Mouse (Mus musculus) heart, embryonic 14.5 days (tissue): Measurements from ENCODE around the gene Doc2a. TPM values are rescaled to one million over a fixed set of nuclear protein-coding genes. Genes with fewer than 3 reads are reported as not detected.

Experiments used
- ATAC-seq: fragments of 200-750 bp; cut with Nextera tagmentation; 2 replicates; pipeline ENCODE4 v1.8.0; 2017; ENCODE audit warnings: low read depth, moderate TSS enrichment; ENCODE audit not compliant: insufficient number of reproducible peaks, insufficient read depth, low FRiP score
- H3K27ac ChIP-seq, 2 experiments: fragments of 200-500 bp in 1 of 2; fragments of 300-500 bp in 1 of 2; sonication (generic) in 1 of 2; replicated peaks in 1 of 2; 2 replicates each; pipeline ENCODE4 v1.5.1; 2012 to 2014; ENCODE audit warnings: low read depth in 2 of 2, low read length in 2 of 2, control low read depth in 1 of 2, mild to moderate bottlenecking in 1 of 2, mixed read lengths in 1 of 2; ENCODE audit not compliant: control insufficient read depth in 1 of 2, insufficient read depth in 1 of 2
- H3K27me3 ChIP-seq: fragments of 300-500 bp; sonication (generic); 2 replicates; pipeline ENCODE4 v1.6.1; 2014; ENCODE audit warnings: mild to moderate bottlenecking, low read length, control low read depth; ENCODE audit not compliant: control insufficient read depth, insufficient read depth
- H3K36me3 ChIP-seq: fragments of 300-500 bp; sonication (generic); 2 replicates; pipeline ENCODE4 v1.6.1; 2014; ENCODE audit warnings: mild to moderate bottlenecking, control low read depth, low read length, mixed read lengths; ENCODE audit not compliant: control insufficient read depth, insufficient read depth
- H3K4me1 ChIP-seq, 2 experiments: fragments of 200-500 bp in 1 of 2; fragments of 300-500 bp in 1 of 2; sonication (generic) in 1 of 2; 2 replicates each; pipeline ENCODE4 v1.6.1; 2012 to 2014; ENCODE audit warnings: low read length in 2 of 2, control low read depth in 1 of 2, mixed read lengths in 1 of 2; ENCODE audit not compliant: control insufficient read depth in 2 of 2, insufficient read depth in 2 of 2
- H3K4me2 ChIP-seq: fragments of 300-500 bp; sonication (generic); 2 replicates; pipeline ENCODE4 v1.6.1; 2014; ENCODE audit warnings: mild to moderate bottlenecking, low read length
- H3K4me3 ChIP-seq, 2 experiments: fragments of 200-500 bp in 1 of 2; fragments of 300-500 bp in 1 of 2; sonication (generic) in 1 of 2; 2 replicates each; pipeline ENCODE4 v1.5.1; 2012 to 2014; ENCODE audit warnings: low read length in 2 of 2, mild to moderate bottlenecking in 2 of 2, control low read depth in 1 of 2, low read depth in 1 of 2, moderate library complexity in 1 of 2; ENCODE audit not compliant: control insufficient read depth in 1 of 2, insufficient read depth in 1 of 2
- H3K9ac ChIP-seq: fragments of 300-500 bp; sonication (generic); 2 replicates; pipeline ENCODE4 v1.6.1; 2014; ENCODE audit warnings: mild to moderate bottlenecking, low read length
- H3K9me3 ChIP-seq: fragments of 300-500 bp; sonication (generic); 2 replicates; pipeline ENCODE4 v1.6.1; 2016; ENCODE audit warnings: low read length, control low read depth; ENCODE audit not compliant: control insufficient read depth
- WGBS: fragments of 180-500 bp; shearing (Covaris S2); extraction: QIAGEN DNeasy Blood & Tissue Kit; methylation state at CpG from one replicate; pipeline ENCODE4 v1.1.7; 2014; 5-methylcytosine and 5-hydroxymethylcytosine counted together
- polyA plus RNA-seq: library from polyadenylated mRNA; unstranded; fragments of >200 nt; fragmentation: Nextera tagmentation; extraction: Ambion mirVana; gene quantifications from 2 replicates; pipeline ENCODE4 v1.2.1, GENCODE M21; 2014

The Doc2a gene
- polyA plus RNA-seq, 1 experiment from 2014 or later: 0.14 TPM

- Histone ChIP-seq H3K9ac (no peak overlapping the region), H3K27me3 (peaks cover 40% of the 10 kb centered on the region), H3K4me3 (no peak overlapping the region), H3K4me1 (peaks cover 0 to 4% of the 10 kb centered on the region in 2 experiments; a peak in 2 of 4 replicates), H3K9me3 (no peaks in the 10 kb centered on the region), H3K27ac (no peak overlapping the region), H3K4me2 (no peak overlapping the region), H3K36me3 (no peaks in the 10 kb centered on the region)
- 8% methylated on average over 10 of the region's 10 CpGs for WGBS
- ATAC-seq: no peak
Observed at GRCm38 (mm10) chr7:126823940-126824339, 23.3 kb upstream of the Doc2a start.

GRCm38 (mm10) chr7:126825403-126825802, 21.8 kb upstream of the Doc2a start:
- H3K36me3 ChIP-seq: no peaks in the 10 kb centered on the region
- peaks cover 50% of the 10 kb centered on the region for H3K27me3 ChIP-seq
- no peak for ATAC-seq

GRCm38 (mm10) chr7:126825952-126826351, 21.3 kb upstream of the Doc2a start:
- peaks cover 51% of the 10 kb centered on the region for H3K27me3 ChIP-seq
- H3K36me3 ChIP-seq: no peaks in the 10 kb centered on the region
- H3K27ac ChIP-seq: no peak overlapping the region
- H3K9me3 ChIP-seq: no peaks in the 10 kb centered on the region
- peaks cover 0 to 4% of the 10 kb centered on the region in 2 experiments; a peak in 2 of 4 replicates for H3K4me1 ChIP-seq
- no peak for ATAC-seq
- no peak overlapping the region for H3K4me2 ChIP-seq
- 52% methylated on average over 5 of the region's 5 CpGs for WGBS
- no peak overlapping the region for H3K9ac ChIP-seq
- H3K4me3 ChIP-seq: no peak overlapping the region

More at GRCm38 (mm10) chr7:126825403-126825802, 21.8 kb upstream of the Doc2a start:
- H3K4me3 ChIP-seq: no peak overlapping the region
- H3K4me2 ChIP-seq: no peak overlapping the region
- H3K4me1 ChIP-seq: peaks cover 0 to 4% of the 10 kb centered on the region in 2 experiments; a peak in 2 of 4 replicates
- no peak overlapping the region for H3K9ac ChIP-seq
- no peaks in the 10 kb centered on the region for H3K9me3 ChIP-seq
- 10% methylated on average over 7 of the region's 8 CpGs for whole genome bisulfite sequencing
- no peak overlapping the region for H3K27ac ChIP-seq

- Histone ChIP-seq H3K9ac (peak within 1 kb of the TSS; percentile 49; the same call in 1 of the 2 replicates), H3K4me1 (peaks cover 0 to 5% of the 10 kb centered on the region in 2 experiments; a peak in 1 of 4 replicates), H3K36me3 (no peaks in the 10 kb centered on the region), H3K9me3 (no peaks in the 10 kb centered on the region), H3K4me3 (peak within 1 kb of the TSS; percentile 17 to 46; a peak in 3 of 4 replicates), H3K27me3 (peaks cover 18% of the 10 kb centered on the region; the same call in 1 of the 2 replicates), H3K27ac (no peak within 1 kb of the TSS), H3K4me2 (peak within 1 kb of the TSS; percentile 63)
- WGBS: 54% methylated on average over 5 of the region's 5 CpGs
- ATAC-seq: no peak
Observed at GRCm38 (mm10) chr7:126831539-126831938, 15.7 kb upstream of the Doc2a start, which contains the start of gene 4930451I11Rik. 4930451I11Rik (minus strand) TSS chr7:126831639.

- no peak overlapping the region for H3K27ac ChIP-seq
- H3K36me3 ChIP-seq: no peaks in the 10 kb centered on the region
- H3K4me3 ChIP-seq: peak overlapping the region; percentile 17 to 46; a peak in 3 of 4 replicates
- no peaks in the 10 kb centered on the region for H3K9me3 ChIP-seq
- peak overlapping the region; percentile 63 for H3K4me2 ChIP-seq
- peak; percentile 52; the same call in 1 of the 2 replicates for ATAC-seq
- H3K4me1 ChIP-seq: peaks cover 0 to 5% of the 10 kb centered on the region in 2 experiments; a peak in 1 of 4 replicates
- under 1% methylated on average over 21 of the region's 21 CpGs for WGBS
- peak overlapping the region; percentile 49; the same call in 1 of the 2 replicates for H3K9ac ChIP-seq
- peaks cover 18% of the 10 kb centered on the region; the same call in 1 of the 2 replicates for H3K27me3 ChIP-seq
Observed at GRCm38 (mm10) chr7:126832036-126832598, 15.1 kb upstream of the Doc2a start.

- 100% methylated on average over 1 of the region's 1 CpGs for WGBS
- H3K9me3 ChIP-seq: no peaks in the 10 kb centered on the region
- peaks cover 18% of the 10 kb centered on the region; the same call in 1 of the 2 replicates for H3K27me3 ChIP-seq
- H3K27ac ChIP-seq: no peak overlapping the region
- no peak overlapping the region for H3K9ac ChIP-seq
- H3K4me2 ChIP-seq: no peak overlapping the region
- no peak overlapping the region for H3K4me3 ChIP-seq
- H3K36me3 ChIP-seq: no peaks in the 10 kb centered on the region
- peaks cover 0 to 5% of the 10 kb centered on the region in 2 experiments; a peak in 1 of 4 replicates for H3K4me1 ChIP-seq
- ATAC-seq: no peak
Observed at GRCm38 (mm10) chr7:126833294-126833693, 13.9 kb upstream of the Doc2a start.

GRCm38 (mm10) chr7:126843276-126843675, 3.9 kb upstream of the Doc2a start:
- Histone ChIP-seq H3K4me3 (no peak overlapping the region), H3K4me2 (no peak overlapping the region), H3K9me3 (0 out of 2 replicates have a peak, but pooled peaks cover 3% of the 10 kb centered on the region), H3K27me3 (peaks cover 20% of the 10 kb centered on the region), H3K27ac (no peak overlapping the region), H3K9ac (no peak overlapping the region), H3K36me3 (no peaks in the 10 kb centered on the region), H3K4me1 (peaks cover 4 to 7% of the 10 kb centered on the region in 2 experiments; a peak in 3 of 4 replicates)
- 70% methylated on average over 9 of the region's 9 CpGs for WGBS
- no peak for ATAC-seq
